Mouse (Mus musculus) midbrain, postnatal 0 days (tissue): Measurements from ENCODE around the gene Ankib1. TPM values are rescaled to one million over a fixed set of nuclear protein-coding genes. Genes with fewer than 3 reads are reported as not detected.

Source experiments
- ATAC-seq: fragments of 200-750 bp; cut with Nextera tagmentation; 2 replicates; pipeline ENCODE4 v1.8.0; 2017; ENCODE audit warnings: moderate number of reproducible peaks, mild to moderate bottlenecking, moderate TSS enrichment, moderate library complexity; ENCODE audit not compliant: low FRiP score
- DNase-seq: peaks from one replicate; pipeline ENCODE4 v3.0.0-alpha.2; 2015; ENCODE audit warnings: low spot score
- H3K27ac ChIP-seq: fragments of 300-500 bp; sonication (generic); 2 replicates; pipeline ENCODE4 v1.5.1; 2014; ENCODE audit warnings: low read depth, mild to moderate bottlenecking, low read length, mixed read lengths
- H3K27me3 ChIP-seq: fragments of 300-500 bp; sonication (generic); 2 replicates; pipeline ENCODE4 v1.6.1; 2014; ENCODE audit warnings: low read length, control low read depth, mixed read lengths; ENCODE audit not compliant: insufficient read depth
- H3K36me3 ChIP-seq: fragments of 300-500 bp; sonication (generic); 2 replicates; pipeline ENCODE4 v1.6.1; 2014; ENCODE audit warnings: low read length, control low read depth, mixed read lengths; ENCODE audit not compliant: insufficient read depth
- H3K4me1 ChIP-seq: fragments of 300-500 bp; sonication (generic); 2 replicates; pipeline ENCODE4 v1.6.1; 2014; ENCODE audit warnings: mild to moderate bottlenecking, control low read depth, antibody characterized with exemption, low read length, mixed read lengths; ENCODE audit not compliant: insufficient read depth
- H3K4me2 ChIP-seq: fragments of 300-500 bp; sonication (generic); 2 replicates; pipeline ENCODE4 v1.6.1; 2014; ENCODE audit warnings: low read depth, mild to moderate bottlenecking, low read length, mixed read lengths; ENCODE audit not compliant: poor library complexity, severe bottlenecking
- H3K4me3 ChIP-seq: fragments of 300-500 bp; sonication (generic); 2 replicates; pipeline ENCODE4 v1.5.1; 2014; ENCODE audit warnings: low read depth, mild to moderate bottlenecking, low read length, moderate library complexity
- H3K9ac ChIP-seq: fragments of 300-500 bp; sonication (generic); replicated peaks from 2 replicates; pipeline ENCODE4 v1.6.1; 2014; ENCODE audit warnings: mild to moderate bottlenecking, low read length, moderate library complexity, mixed read lengths; ENCODE audit not compliant: poor library complexity, severe bottlenecking
- H3K9me3 ChIP-seq: fragments of 300-500 bp; sonication (generic); 2 replicates; pipeline ENCODE4 v1.6.1; 2016; ENCODE audit warnings: low read length, control low read depth
- CTCF ChIP-seq: IDR thresholded peaks from 2 replicates; pipeline ENCODE4 v1.5.1; 2016; ENCODE audit warnings: antibody characterized with exemption, mild to moderate bottlenecking
- WGBS: fragments of 180-500 bp; shearing (Covaris S2); extraction: QIAGEN DNeasy Blood & Tissue Kit; methylation state at CpG from one replicate; pipeline ENCODE4 v1.1.7; 2014; 5-methylcytosine and 5-hydroxymethylcytosine counted together
- polyA plus RNA-seq: library from polyadenylated mRNA; unstranded; fragments of >200 nt; fragmentation: Nextera tagmentation; extraction: Ambion mirVana; gene quantifications from 2 replicates; pipeline ENCODE4 v1.2.1, GENCODE M21; 2015
- total RNA-seq: library from RNA; depleted of rRNA; stranded (reverse); fragments of >200 nt; gene quantifications from 2 replicates; pipeline ENCODE4 v1.2.3, GENCODE M21; 2014

The Ankib1 gene
- total and polyA plus RNA-seq, 2 experiments from 2014 or later = 16.0 to 56.9 TPM

DNA sequence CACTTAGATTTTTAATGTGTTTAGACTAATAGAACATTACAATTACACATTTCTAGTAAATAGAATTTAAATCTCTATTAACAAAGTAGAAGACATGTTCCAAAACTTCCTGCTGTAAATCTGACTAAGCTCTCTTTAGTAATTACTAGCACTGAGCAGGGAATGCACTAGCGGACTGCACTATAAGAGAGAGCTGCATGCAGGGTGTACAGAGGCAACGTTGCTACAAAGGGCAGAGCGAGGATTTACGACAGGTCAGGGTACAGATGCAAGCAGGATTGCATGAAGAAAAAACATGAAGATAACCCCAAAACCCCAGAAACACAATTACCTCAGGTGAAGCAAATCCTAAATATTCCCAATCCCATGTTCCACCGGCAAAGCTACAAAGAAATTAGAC lies 102.7 kb downstream of the Ankib1 start:
- ATAC-seq (no peak), DNase-seq (no peak)
- H3K27ac ChIP-seq = no peak overlapping the region
- H3K9me3 ChIP-seq = no peaks in the 10 kb centered on the region
- WGBS = 94% methylated on average over 5 of the region's 5 CpGs
- TF ChIP-seq CTCF = no peak
- no peaks in the 10 kb centered on the region for H3K27me3 ChIP-seq
- no peaks in the 10 kb centered on the region for H3K4me1 ChIP-seq
- no peak overlapping the region for H3K4me2 ChIP-seq
- H3K36me3 ChIP-seq = peaks cover 33% of the 10 kb centered on the region
- no peak overlapping the region for H3K9ac ChIP-seq
- no peak overlapping the region for H3K4me3 ChIP-seq

DNA sequence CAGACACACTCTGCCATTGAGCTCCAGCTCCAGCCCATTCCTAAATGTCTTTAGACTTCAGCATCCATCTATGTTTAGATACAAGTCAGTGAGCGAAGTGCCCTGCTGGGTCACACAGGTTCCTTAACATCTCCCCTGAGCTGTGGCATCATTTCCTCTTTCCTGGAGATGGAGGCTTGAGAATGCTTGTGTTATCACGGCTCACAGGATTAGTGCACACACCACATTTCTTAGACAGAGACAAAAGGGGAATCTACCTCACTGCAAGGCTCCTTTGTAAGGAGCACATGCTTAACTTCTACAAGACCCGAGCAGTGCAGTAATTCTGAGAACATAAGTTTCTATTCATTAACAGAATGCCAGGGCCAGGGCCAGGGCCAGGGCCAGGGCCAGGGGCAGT lies 106.7 kb downstream of the Ankib1 start:
- ATAC-seq (no peak), DNase-seq (no peak)
- Histone ChIP-seq H3K4me1 (no peaks in the 10 kb centered on the region), H3K27me3 (no peaks in the 10 kb centered on the region), H3K27ac (no peak overlapping the region), H3K9me3 (no peaks in the 10 kb centered on the region), H3K4me2 (no peak overlapping the region), H3K9ac (no peak overlapping the region), H3K36me3 (peaks cover 47% of the 10 kb centered on the region), H3K4me3 (no peak overlapping the region)
- TF ChIP-seq CTCF = no peak
- WGBS = 75% methylated on average over 3 of the region's 3 CpGs

DNA sequence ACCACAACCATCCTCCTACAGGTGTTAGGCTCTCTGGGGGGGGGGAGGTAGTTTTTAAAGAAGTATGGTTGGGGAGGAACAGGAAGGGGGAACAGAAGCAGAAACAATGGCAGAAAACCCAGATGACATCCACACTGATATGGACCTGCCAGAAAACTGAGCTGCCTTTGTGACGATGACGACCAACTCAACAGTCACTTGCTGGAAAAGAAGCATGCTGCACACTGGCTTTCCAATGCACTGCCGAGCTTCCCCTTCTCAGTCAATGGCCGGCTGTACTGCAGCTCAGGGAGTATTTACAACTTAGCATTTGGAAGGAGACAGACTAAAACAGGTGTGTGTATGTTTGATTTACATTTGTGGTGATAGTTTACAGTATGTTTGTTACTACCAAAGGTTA lies 107.5 kb downstream of the Ankib1 start:
- H3K36me3 ChIP-seq = peaks cover 47% of the 10 kb centered on the region

DNA sequence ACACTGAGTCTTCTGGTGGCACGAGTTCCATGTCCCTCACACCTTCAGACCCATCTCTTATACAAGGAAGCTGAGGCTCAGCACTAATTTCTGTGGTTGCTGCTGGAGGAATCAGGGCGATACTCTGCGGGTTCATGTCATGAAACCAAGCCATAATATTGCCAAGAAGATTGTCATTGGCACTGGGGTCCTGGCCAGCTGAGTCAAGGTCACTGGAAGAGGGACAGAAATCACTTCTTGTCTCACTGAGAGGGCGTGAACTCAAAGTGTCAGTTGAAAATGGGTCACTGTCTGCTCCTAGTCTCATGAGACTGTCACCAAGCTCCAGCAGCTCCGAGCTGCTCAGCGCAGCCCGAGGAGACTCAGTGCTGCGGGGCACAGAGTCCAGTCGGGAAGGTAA lies 109.8 kb downstream of the Ankib1 start:
- H3K27me3 ChIP-seq = no peaks in the 10 kb centered on the region
- H3K9me3 ChIP-seq = no peaks in the 10 kb centered on the region
- no peak for TF ChIP-seq CTCF
- H3K27ac ChIP-seq = no peak overlapping the region
- peaks cover 55% of the 10 kb centered on the region for H3K36me3 ChIP-seq
- no peak overlapping the region for H3K9ac ChIP-seq
- no peak overlapping the region for H3K4me2 ChIP-seq
- 95% methylated on average over 9 of the region's 9 CpGs for WGBS
- ATAC-seq = no peak
- H3K4me3 ChIP-seq = no peak overlapping the region
- H3K4me1 ChIP-seq = no peaks in the 10 kb centered on the region
- DNase-seq = no peak

More for the DNA sequence above, 107.5 kb downstream of the Ankib1 start:
- DNase-seq (no peak), ATAC-seq (no peak)
- no peak for TF ChIP-seq CTCF
- Histone ChIP-seq H3K4me3 (no peak overlapping the region), H3K9me3 (no peaks in the 10 kb centered on the region), H3K9ac (no peak overlapping the region), H3K27me3 (no peaks in the 10 kb centered on the region), H3K4me2 (no peak overlapping the region), H3K27ac (no peak overlapping the region), H3K4me1 (no peaks in the 10 kb centered on the region)
- WGBS = 90% methylated on average over 4 of the region's 4 CpGs

DNA sequence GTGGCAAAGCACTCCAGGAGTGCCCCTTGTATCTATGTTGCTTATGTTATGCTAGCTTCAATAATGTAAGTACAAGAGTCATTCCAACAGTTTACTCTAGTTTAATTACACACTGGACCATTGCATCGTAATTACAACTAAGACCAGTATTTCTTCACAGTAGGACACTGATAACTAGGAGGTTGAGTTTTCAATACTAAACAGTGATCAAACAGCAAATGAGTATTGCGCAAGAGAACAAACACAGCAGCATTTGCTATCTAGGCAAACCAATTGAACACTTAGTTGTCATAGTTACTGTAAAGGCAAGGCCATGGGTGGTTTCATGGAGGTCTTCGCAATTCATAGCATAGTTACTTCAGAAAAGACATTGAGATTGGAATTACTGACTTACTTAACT lies 111.4 kb downstream of the Ankib1 start:
- Histone ChIP-seq H3K4me3 (no peak overlapping the region), H3K27me3 (no peaks in the 10 kb centered on the region), H3K4me1 (no peaks in the 10 kb centered on the region), H3K27ac (no peak overlapping the region), H3K9ac (no peak overlapping the region), H3K9me3 (no peaks in the 10 kb centered on the region), H3K4me2 (no peak overlapping the region), H3K36me3 (peaks cover 54% of the 10 kb centered on the region)
- TF ChIP-seq CTCF = no peak
- ATAC-seq (no peak), DNase-seq (no peak)
- WGBS = 96% methylated on average over 3 of the region's 3 CpGs

DNA sequence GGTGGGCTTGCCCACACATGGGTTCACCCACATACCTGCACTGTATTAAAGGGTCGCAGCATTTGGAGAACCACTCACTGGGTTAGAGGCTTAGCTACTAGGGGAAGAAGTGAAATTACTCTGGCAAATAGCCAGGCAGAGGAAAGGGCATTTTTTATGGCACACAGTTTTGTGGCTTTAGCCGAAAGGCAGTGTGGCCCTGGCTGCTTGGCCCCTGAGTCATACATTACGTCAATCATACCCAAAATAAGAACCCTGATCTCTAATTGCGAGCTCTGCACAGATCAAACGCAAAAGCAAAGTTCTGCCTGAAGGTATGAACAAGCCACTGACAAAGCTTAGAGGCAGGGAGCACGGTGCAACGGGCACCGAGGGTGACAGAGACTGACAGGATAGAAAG lies 114.4 kb downstream of the Ankib1 start:
- Histone ChIP-seq H3K4me1 (no peaks in the 10 kb centered on the region), H3K36me3 (peaks cover 36% of the 10 kb centered on the region), H3K27ac (no peak overlapping the region), H3K27me3 (no peaks in the 10 kb centered on the region), H3K4me3 (no peak overlapping the region), H3K9me3 (no peaks in the 10 kb centered on the region), H3K9ac (no peak overlapping the region), H3K4me2 (no peak overlapping the region)
- TF ChIP-seq CTCF = no peak
- 96% methylated on average over 8 of the region's 8 CpGs for WGBS
- DNase-seq = no peak
- ATAC-seq = no peak
